Mouse (Mus musculus): ENCODE results near the gene Shroom3. TPM values are rescaled to one million over a fixed set of nuclear protein-coding genes. Genes with fewer than 3 reads are reported as not detected.

The Shroom3 gene
- polyA plus RNA-seq, 1 experiment from 2014 or later = 8.0 TPM

DNA sequence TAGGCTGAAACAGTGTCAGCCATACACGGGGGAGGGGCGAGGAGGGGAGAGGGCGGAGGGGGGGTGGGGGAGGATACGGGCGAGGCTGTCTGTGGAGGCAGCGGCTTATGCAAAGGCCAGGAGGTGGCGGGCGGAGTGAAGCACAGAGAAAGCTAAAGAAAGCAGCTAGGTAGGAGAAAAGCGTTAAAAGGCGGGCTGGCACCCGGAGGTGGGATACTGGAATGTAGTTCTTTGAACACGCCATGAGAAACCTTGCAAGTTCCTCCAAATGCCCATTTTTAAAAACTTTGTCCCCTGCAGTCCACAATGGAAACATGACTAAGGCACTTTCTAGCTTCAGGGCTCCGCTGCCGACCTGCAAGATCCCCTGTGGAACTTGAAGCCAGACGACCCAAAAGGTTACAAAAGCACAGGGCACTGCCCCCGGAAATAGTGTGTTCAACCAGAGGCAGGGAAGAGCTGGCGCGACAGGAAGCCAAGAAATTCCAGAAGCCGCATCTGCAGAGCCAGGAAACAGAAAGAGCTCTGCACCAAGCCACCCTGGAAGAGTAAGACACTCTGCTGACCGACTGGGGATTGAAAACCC is 322.1 kb downstream of the Shroom3 start:
- peak; percentile 34 for ATAC-seq

DNA sequence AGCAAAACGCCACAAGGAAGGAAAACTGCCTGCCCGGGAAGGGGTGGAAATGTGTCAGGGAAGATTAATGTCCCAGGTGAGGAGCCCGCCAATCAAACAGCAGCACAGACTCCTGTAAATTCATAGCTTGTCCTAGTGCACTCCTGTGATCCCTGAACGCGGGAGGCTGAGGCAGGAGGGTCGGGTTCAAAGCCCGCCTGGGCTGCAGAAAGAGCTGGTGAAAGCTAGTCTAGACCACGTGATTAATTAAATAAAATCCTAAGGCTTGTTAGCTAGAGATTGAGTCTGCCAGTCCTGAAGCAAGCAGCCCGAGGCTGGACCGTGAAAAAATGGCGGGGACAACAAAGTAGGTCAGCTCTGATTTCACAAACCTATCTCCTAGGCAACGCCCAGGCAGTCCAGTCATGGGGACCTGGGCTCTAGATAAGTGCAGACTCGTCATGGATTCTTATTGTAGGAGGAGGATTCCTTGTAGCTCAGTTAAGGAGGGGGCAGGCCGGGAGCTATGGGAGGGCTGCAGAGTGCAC is 322.6 kb downstream of the Shroom3 start:
- ATAC-seq = peak; percentile 73
- peak overlapping the region; percentile 69 for H3K4me2 ChIP-seq (replicated peaks; ENCODE audit: low read depth)
- TF ChIP-seq CTCF (IDR thresholded peaks at IDR 0.05; ENCODE audit: low read depth) = no peak
- H3K27me3 ChIP-seq (replicated peaks; ENCODE audit: control insufficient read depth, insufficient read depth, low read length) = no peaks in the 10 kb centered on the region
- no peaks in the 10 kb centered on the region for H3K9me3 ChIP-seq (ENCODE audit: control insufficient read depth)
- WGBS = 31% methylated on average over 14 of the region's 14 CpGs
- no peaks in the 10 kb centered on the region for H3K36me3 ChIP-seq (ENCODE audit: control insufficient read depth, insufficient read depth)
- H3K9ac ChIP-seq (ENCODE audit: low read depth, low read length) = peak overlapping the region; percentile 44
- peaks cover 4% of the 10 kb centered on the region; the same call in 1 of the 2 replicates for H3K4me1 ChIP-seq (replicated peaks; ENCODE audit: control insufficient read depth, insufficient read depth, low read length)
- peak overlapping the region; percentile 84 for H3K27ac ChIP-seq (ENCODE audit: low read depth, low read length)
- peak overlapping the region; percentile 32 for H3K4me3 ChIP-seq (ENCODE audit: low read depth, low read length)

More for the DNA sequence above, 322.1 kb downstream of the Shroom3 start:
- Histone ChIP-seq H3K36me3 (ENCODE audit: control insufficient read depth, insufficient read depth) (no peaks in the 10 kb centered on the region), H3K27me3 (replicated peaks; ENCODE audit: control insufficient read depth, insufficient read depth, low read length) (no peaks in the 10 kb centered on the region), H3K4me1 (replicated peaks; ENCODE audit: control insufficient read depth, insufficient read depth, low read length) (peaks cover 4% of the 10 kb centered on the region; the same call in 1 of the 2 replicates), H3K27ac (ENCODE audit: low read depth, low read length) (peak overlapping the region; percentile 84), H3K9ac (ENCODE audit: low read depth, low read length) (peak overlapping the region; percentile 44), H3K4me2 (replicated peaks; ENCODE audit: low read depth) (peak overlapping the region; percentile 69), H3K9me3 (ENCODE audit: control insufficient read depth) (no peaks in the 10 kb centered on the region), H3K4me3 (ENCODE audit: low read depth, low read length) (peak overlapping the region; percentile 32)
- WGBS = 7% methylated on average over 20 of the region's 20 CpGs
- 0 out of 2 replicates have a peak, but pooled peaks have one; percentile 32 for TF ChIP-seq CTCF (IDR thresholded peaks at IDR 0.05; ENCODE audit: low read depth)

DNA sequence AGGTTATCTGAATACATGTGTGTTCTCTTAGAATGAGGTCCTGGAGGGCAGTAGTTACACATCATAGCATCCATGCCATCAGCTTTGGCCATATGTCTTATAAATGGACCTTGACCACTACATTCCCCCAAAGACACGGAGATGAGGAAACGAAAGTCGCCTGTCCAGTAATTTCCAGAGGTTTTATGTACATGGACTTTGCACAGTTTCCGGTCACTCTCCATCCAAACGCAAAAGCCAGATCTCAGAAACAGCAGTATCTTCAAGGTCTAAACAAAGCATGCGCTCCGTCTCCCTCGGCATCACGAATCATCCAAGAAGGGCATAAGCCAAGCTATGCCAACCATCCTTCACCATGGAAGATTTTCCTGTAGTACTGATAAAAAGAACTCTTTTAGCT is 325.0 kb downstream of the Shroom3 start:
- no peaks in the 10 kb centered on the region for H3K4me1 ChIP-seq (replicated peaks; ENCODE audit: control insufficient read depth, insufficient read depth, low read length)
- 61% methylated on average over 9 of the region's 9 CpGs for WGBS

More for the DNA sequence above, 325.0 kb downstream of the Shroom3 start:
- Histone ChIP-seq H3K27me3 (replicated peaks; ENCODE audit: control insufficient read depth, insufficient read depth, low read length) (no peaks in the 10 kb centered on the region), H3K36me3 (ENCODE audit: control insufficient read depth, insufficient read depth) (no peaks in the 10 kb centered on the region), H3K27ac (ENCODE audit: low read depth, low read length) (0 out of 2 replicates have a peak overlapping the region, but pooled peaks have one; percentile 17), H3K4me3 (ENCODE audit: low read depth, low read length) (no peak overlapping the region), H3K9me3 (ENCODE audit: control insufficient read depth) (no peaks in the 10 kb centered on the region), H3K4me2 (replicated peaks; ENCODE audit: low read depth) (no peak overlapping the region), H3K9ac (ENCODE audit: low read depth, low read length) (no peak overlapping the region)
- no peak for TF ChIP-seq CTCF (IDR thresholded peaks at IDR 0.05; ENCODE audit: low read depth)
- ATAC-seq = no peak

MicroRNAs encoded within 50 kb of the gene (microRNA counts, 519-probe panel; counts per million panel counts)
- 2,938 counts per million, percentile 32 among the panel's probes with 10 or more counts for microRNA mmu-miR-1961

Small RNA genes within 50 kb of the gene (microRNA-seq; reads per million reads assigned to microRNA genes)
- gene Mir1961 = not detected

Other genes with a start within 250 kb of the Shroom3 start
- 16.4 and 18.4 TPM in 2 replicates for gene Nup54, start 248.2 kb upstream of the Shroom3 start, polyA plus RNA-seq (2015; fragmentation: Nextera tagmentation; extraction: Ambion mirVana)
- 18.0 and 19.7 TPM in 2 replicates for gene Scarb2, start 176.6 kb upstream of the Shroom3 start, polyA plus RNA-seq (2015; fragmentation: Nextera tagmentation; extraction: Ambion mirVana)
- gene Fam47e, start 128.4 kb upstream of the Shroom3 start, polyA plus RNA-seq (2015; fragmentation: Nextera tagmentation; extraction: Ambion mirVana) = not detected in 2 replicates
- 13.7 and 14.1 TPM in 2 replicates for gene Stbd1, start 80.4 kb upstream of the Shroom3 start, polyA plus RNA-seq (2015; fragmentation: Nextera tagmentation; extraction: Ambion mirVana)
- 0.29 and 0.39 TPM in 2 replicates for gene Ccdc158, start 8.2 kb upstream of the Shroom3 start, polyA plus RNA-seq (2015; fragmentation: Nextera tagmentation; extraction: Ambion mirVana)